Mouse (Mus musculus): ENCODE results near the gene Alad.
A peak's percentile ranks its signal among the peaks of the same experiment; 100 is the strongest.
"Not testable (repeated sequence)": the region's sequence is repeated elsewhere in the genome, so short reads cannot be mapped to it uniquely, and the experiment has no call there.

The Alad gene

GRCm38 (mm10) chr4:62485450-62486161 lies 34.1 kb downstream of the Alad start:
- DNase-seq = no peak

- no peak for DNase-seq
Measured at GRCm38 (mm10) chr4:62484928-62485327, 34.8 kb downstream of the Alad start.

DNA sequence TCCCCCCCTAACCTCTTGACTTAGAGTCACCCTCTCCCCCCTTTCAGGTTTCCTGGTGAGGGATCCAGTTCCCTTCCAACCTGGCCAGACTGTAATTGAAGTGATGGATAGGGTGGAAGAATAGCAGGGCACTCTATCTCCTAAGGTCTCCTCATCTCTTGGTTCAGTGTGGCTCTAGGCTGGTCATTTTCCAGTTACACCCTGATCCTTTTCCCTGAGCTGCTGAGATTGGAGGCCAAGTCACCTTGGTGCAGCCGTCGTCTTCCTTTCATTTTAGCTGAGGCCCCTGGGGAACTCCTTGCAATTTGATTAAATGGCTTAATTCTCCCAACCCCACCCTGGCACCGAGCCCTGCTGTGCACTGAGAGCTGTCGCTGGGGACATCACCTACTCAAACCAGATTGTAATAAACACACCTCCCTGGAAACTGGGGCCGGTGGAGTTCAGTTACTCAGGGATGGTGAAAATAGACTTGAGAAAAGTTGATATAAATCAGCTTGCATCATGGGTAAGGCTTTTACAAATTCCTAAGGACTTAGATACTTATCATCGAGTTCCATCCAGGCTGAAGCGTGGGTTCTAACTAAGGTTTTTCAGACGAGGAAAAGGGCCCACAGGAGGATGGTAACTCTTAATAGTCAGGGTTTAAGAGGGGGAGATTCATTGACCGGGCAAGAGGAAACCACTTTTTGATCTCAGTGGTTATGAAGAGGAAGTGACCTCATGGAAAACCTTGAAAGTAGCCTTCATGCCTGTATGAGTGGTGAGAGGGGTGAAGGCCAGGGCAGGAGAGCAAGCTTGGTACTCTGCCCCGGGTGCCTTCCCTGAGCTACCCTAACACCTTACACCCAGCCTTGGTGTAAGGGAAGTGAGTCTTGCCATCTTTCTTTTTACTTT lies 38.8 kb downstream of the Alad start:
- DNase-seq = peak; percentile 42 to 64

- DNase-seq = peak; percentile 80 to 86
Measured at GRCm38 (mm10) chr4:62479937-62480708, 39.6 kb downstream of the Alad start, which contains the start of gene Bspry. Gene Bspry, plus strand, starts transcription at chr4:62480053.

DNA sequence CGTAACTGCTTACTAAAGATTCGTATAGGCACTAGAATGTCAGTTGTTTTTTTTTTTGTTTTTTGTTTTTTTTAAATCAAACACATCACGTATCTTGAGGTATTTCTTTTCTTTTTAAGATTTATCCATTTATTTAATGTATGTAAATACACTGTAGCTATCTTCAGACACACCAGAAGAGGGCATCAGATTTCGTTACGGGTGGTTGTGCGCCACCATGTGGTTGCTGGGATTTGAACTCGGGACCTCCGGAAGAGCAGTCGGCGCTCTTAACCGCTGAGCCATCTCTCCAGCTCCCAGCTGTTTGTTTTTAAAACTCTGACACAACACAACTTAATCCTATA lies 40.2 kb downstream of the Alad start:
- not testable (repeated sequence) for DNase-seq

DNA sequence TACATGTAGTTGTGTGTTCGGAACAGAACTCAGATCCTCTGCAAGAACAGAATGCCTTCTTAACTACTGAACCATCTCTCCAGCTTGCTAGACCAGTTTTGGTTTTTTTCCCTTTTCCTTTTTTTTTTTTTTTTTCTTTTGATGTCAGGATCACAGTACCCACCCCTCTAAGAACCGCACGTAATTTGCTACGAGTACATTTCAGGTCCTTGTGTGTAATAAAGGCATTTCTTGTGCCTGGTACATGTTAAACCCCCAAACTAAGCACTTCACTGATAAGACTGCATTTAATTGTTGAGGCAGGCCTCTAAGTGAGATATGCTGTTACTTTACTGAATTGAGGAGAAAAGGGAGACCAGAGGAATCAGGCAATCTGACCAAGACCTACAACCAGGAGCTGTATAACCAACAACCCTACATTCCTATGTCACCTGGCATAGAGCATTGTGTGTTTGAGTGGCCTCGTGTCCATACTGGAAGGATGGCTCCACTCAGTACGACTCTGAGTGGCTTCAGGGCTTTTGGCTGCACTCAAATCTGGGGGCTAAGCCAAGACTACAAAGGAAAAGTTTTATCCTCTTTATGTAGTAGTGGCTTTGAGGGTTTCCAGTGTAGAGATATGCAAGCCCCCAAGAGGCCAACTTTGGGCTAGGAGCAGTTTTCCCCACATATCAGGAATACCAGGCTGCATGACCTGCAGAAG lies 42.0 kb downstream of the Alad start:
- no peak for DNase-seq

DNA sequence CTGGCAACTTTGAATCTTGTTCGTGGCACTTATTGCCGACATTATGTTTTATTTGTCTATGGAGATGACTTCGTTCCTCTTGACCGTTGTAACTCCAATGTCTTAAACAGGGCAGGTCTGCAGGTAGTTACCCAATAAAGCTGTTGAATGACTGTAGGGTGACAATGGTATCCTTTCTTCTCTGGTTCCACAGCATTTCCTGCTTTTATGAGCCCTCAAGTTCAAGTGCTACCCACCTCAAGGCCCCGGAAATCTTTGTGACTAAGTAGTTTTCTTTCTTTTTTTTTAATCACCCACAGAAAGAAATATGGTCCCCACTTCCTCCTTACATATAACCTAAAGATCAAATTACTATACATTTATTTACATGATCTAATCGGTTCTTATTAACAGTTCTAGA lies 43.9 kb downstream of the Alad start:
- no peak for DNase-seq

- no peak for DNase-seq
Measured at GRCm38 (mm10) chr4:62475131-62475530, 44.6 kb downstream of the Alad start.

DNA sequence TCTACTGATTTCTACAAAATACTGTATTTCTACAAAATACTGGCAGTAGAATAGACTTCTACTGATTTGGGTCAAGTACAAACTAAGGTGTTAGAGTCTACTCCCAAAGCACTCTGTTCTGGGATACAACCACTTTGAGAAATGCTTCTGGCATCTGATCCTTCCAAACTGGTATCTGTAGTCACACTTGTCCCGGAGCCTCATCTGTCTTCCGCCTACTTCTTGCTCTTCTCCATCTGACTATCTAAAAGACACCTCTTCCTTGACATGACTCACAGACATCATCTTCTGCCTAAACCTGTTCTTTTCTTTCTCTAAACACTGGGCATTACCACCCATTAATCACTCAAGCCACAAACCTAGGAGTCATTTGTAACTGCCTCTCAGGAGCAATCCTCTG lies 47.6 kb downstream of the Alad start:
- DNase-seq = no peak

- peak; percentile 71 to 86 for DNase-seq
Measured at GRCm38 (mm10) chr4:62470598-62471051, 49.1 kb downstream of the Alad start, which contains the start of gene Wdr31. Gene Wdr31, minus strand, starts transcription at chr4:62470896.

GRCm38 (mm10) chr4:62468158-62468557 lies 51.6 kb downstream of the Alad start:
- DNase-seq = no peak

DNA sequence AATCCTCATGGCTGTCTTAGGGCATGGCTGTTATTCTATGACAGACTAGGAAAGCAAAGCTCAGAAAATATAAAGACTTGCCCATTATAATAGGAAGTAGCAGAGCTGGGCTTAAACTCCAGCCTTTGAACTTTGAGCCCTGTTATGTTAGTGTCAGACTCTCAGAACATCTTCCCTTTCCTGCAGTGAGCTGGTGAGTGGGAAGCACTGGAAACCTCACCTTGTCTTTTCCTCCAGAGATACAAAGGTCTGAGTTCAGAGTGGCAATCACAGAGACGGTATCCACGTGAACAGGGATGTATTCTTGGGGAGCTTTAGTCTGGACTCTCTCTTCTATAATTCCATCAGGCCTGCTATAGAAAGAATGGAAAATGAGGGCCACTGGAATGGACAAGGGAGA lies 56.6 kb downstream of the Alad start:
- peak; percentile 35 to 55 for DNase-seq

GRCm38 (mm10) chr4:62460348-62460747 lies 59.4 kb downstream of the Alad start:
- no peak for DNase-seq

All from kidney, postnatal 36 days (tissue).